Mouse (Mus musculus): Measurements from ENCODE around the gene Ptger1. TPM values are rescaled to one million over a fixed set of nuclear protein-coding genes. Genes with fewer than 3 reads are reported as not detected.

Gene Ptger1
- polyA plus RNA-seq, 1 experiment = 2.9 TPM

DNA sequence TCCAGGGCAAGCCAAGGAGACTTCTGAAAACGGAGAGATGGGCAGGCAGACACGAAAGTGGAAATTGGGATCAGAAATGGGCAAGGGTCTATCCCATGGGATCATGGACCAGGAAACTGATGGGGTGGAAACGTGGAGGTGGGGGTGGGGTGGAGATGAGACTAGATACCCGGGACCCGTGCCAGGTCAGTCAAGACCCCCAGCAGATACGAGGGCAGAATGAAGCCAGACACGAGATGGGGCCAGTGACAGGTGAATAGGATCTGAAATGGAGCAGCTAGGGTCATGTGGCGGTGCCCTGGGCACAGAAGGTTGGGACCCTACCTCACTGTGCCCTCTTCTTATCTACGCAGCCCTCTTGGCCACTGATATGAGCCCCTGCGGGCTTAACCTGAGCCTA, 1.0 kb downstream of the Ptger1 start:
- H3K36me3 ChIP-seq (ENCODE audit: control insufficient read depth, insufficient read depth, low read length) = peaks cover 33% of the 10 kb centered on the region
- H3K4me1 ChIP-seq (ENCODE audit: control insufficient read depth, insufficient read depth, insufficient read length, low read length) = peaks cover 26% of the 10 kb centered on the region
- H3K27me3 ChIP-seq (ENCODE audit: control insufficient read depth, insufficient read depth, low read length) = no peaks in the 10 kb centered on the region
- TF ChIP-seq POLR2A (IDR thresholded peaks at IDR 0.05; ENCODE audit: low read depth, low read length) = no peak
- TF ChIP-seq CTCF (IDR thresholded peaks at IDR 0.05; ENCODE audit: extremely low read depth, insufficient read length, insufficient replicate concordance, low read depth, low read length) = no peak
- 75% methylated on average over 10 of the region's 10 CpGs for WGBS
- no peak overlapping the region for H3K4me3 ChIP-seq (ENCODE audit: low read depth, low read length)
- H3K27ac ChIP-seq (ENCODE audit: insufficient read depth, low read depth, low read length) = no peak overlapping the region

DNA sequence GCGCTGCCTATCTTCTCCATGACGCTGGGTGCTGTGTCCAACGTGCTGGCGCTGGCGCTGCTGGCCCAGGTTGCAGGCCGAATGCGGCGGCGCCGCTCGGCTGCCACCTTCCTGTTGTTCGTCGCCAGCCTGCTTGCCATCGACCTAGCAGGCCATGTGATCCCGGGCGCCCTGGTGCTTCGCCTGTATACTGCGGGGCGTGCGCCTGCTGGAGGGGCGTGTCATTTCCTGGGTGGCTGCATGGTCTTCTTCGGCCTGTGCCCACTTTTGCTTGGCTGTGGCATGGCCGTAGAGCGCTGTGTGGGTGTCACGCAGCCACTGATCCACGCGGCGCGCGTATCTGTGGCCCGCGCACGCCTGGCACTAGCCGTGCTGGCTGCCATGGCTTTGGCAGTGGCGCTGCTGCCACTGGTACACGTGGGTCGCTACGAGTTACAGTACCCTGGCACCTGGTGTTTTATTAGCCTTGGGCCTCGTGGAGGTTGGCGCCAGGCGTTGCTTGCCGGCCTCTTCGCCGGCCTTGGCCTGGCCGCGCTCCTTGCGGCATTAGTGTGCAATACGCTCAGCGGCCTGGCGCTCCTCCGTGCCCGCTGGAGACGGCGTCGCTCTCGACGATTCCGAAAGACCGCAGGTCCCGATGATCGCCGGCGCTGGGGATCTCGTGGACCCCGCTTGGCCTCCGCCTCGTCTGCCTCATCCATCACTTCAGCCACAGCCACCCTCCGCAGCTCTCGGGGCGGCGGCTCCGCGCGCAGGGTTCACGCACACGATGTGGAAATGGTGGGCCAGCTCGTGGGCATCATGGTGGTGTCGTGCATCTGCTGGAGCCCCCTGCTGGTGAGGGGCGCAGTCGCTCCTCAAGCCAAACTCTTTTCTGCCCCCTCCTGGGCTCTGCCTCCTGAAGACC, 1.8 kb downstream of the Ptger1 start:
- H3K27me3 ChIP-seq (ENCODE audit: control insufficient read depth, insufficient read depth, low read length) = no peaks in the 10 kb centered on the region
- no peak overlapping the region for H3K27ac ChIP-seq (ENCODE audit: insufficient read depth, low read depth, low read length)
- H3K4me3 ChIP-seq (ENCODE audit: low read depth, low read length) = peak overlapping the region; percentile 36
- H3K4me1 ChIP-seq (ENCODE audit: control insufficient read depth, insufficient read depth, insufficient read length, low read length) = peaks cover 22% of the 10 kb centered on the region
- H3K36me3 ChIP-seq (ENCODE audit: control insufficient read depth, insufficient read depth, low read length) = peaks cover 40% of the 10 kb centered on the region
- 36% methylated on average over 80 of the region's 80 CpGs for WGBS
- no peak for TF ChIP-seq POLR2A (IDR thresholded peaks at IDR 0.05; ENCODE audit: low read depth, low read length)
- TF ChIP-seq CTCF (IDR thresholded peaks at IDR 0.05; ENCODE audit: extremely low read depth, insufficient read length, insufficient replicate concordance, low read depth, low read length) = peak; percentile 57

DNA sequence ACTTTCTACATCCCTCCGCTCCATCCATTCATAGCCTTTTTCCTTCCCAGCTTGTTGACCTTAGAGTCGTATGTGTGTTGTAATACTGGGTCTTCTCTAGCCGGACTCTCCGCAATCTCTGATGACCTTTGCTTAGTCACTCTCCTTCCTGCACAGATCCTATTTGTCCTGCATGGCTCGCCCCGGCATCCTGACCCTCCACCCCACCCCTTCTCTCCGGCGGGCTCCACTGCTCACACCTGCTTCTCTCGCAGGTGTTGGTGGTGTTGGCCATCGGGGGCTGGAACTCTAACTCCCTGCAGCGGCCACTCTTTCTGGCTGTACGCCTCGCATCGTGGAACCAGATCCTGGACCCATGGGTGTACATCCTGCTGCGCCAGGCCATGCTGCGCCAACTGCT, 2.5 kb downstream of the Ptger1 start:
- Histone ChIP-seq H3K4me3 (ENCODE audit: low read depth, low read length) (no peak overlapping the region), H3K27me3 (ENCODE audit: control insufficient read depth, insufficient read depth, low read length) (no peaks in the 10 kb centered on the region), H3K27ac (ENCODE audit: insufficient read depth, low read depth, low read length) (no peak overlapping the region), H3K36me3 (ENCODE audit: control insufficient read depth, insufficient read depth, low read length) (peaks cover 45% of the 10 kb centered on the region), H3K4me1 (ENCODE audit: control insufficient read depth, insufficient read depth, insufficient read length, low read length) (peaks cover 22% of the 10 kb centered on the region)
- 83% methylated on average over 16 of the region's 16 CpGs for WGBS
- TF ChIP-seq CTCF (IDR thresholded peaks at IDR 0.05; ENCODE audit: extremely low read depth, insufficient read length, insufficient replicate concordance, low read depth, low read length) = no peak
- no peak for TF ChIP-seq POLR2A (IDR thresholded peaks at IDR 0.05; ENCODE audit: low read depth, low read length)

DNA sequence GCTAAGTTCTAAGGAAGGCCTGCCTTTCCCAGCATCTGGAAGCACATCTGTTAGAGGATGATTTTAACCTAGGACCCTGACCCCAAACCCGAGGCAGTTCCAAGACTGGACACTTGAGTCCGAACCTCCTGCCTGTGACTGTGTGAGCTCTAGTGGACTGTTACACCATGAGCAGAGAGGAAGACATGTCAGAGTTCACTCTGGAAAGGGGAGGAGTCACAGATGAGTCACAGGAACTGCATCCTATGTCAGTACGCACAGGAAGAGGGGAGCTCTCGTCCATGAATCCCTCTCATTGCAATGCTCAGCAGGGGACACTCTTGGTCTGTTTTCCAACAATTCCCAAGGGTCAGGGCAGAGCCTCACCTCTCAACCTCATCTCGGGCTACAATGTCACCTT, 6.5 kb downstream of the Ptger1 start:
- TF ChIP-seq CTCF (IDR thresholded peaks at IDR 0.05; ENCODE audit: extremely low read depth, insufficient read length, insufficient replicate concordance, low read depth, low read length) = no peak
- TF ChIP-seq POLR2A (IDR thresholded peaks at IDR 0.05; ENCODE audit: low read depth, low read length) = no peak
- peaks cover 11% of the 10 kb centered on the region for H3K4me1 ChIP-seq (ENCODE audit: control insufficient read depth, insufficient read depth, insufficient read length, low read length)
- H3K4me3 ChIP-seq (ENCODE audit: low read depth, low read length) = no peak overlapping the region
- peaks cover 70% of the 10 kb centered on the region for H3K36me3 ChIP-seq (ENCODE audit: control insufficient read depth, insufficient read depth, low read length)
- WGBS = 69% methylated on average over 5 of the region's 5 CpGs
- no peaks in the 10 kb centered on the region for H3K27me3 ChIP-seq (ENCODE audit: control insufficient read depth, insufficient read depth, low read length)
- H3K27ac ChIP-seq (ENCODE audit: insufficient read depth, low read depth, low read length) = no peak overlapping the region

DNA sequence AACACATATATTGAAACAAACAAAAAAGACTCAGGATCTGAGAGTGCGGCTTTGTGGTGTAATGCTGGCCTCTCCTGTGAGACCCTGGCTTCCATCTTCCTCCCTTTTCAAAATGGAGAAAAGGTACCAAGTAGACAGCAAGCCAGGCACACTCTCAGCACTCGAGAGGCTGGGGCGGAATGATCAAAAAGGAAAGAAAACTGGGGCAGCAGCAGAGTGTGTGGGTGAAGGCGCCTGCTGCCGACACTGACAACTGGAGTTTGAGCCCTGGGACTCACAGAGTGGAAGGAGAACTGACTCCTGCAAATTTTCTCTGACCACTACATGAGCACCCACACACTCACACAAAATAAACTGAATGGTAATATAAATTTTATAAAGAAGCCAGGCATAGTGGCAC, 8.0 kb downstream of the Ptger1 start:
- TF ChIP-seq CTCF (IDR thresholded peaks at IDR 0.05; ENCODE audit: extremely low read depth, insufficient read length, insufficient replicate concordance, low read depth, low read length) (no peak), POLR2A (IDR thresholded peaks at IDR 0.05; ENCODE audit: low read depth, low read length) (no peak)
- H3K4me1 ChIP-seq (ENCODE audit: control insufficient read depth, insufficient read depth, insufficient read length, low read length) = no peaks in the 10 kb centered on the region
- no peak overlapping the region for H3K4me3 ChIP-seq (ENCODE audit: low read depth, low read length)
- H3K27ac ChIP-seq (ENCODE audit: insufficient read depth, low read depth, low read length) = no peak overlapping the region
- 90% methylated on average over 5 of the region's 5 CpGs for WGBS
- H3K27me3 ChIP-seq (ENCODE audit: control insufficient read depth, insufficient read depth, low read length) = no peaks in the 10 kb centered on the region
- peaks cover 81% of the 10 kb centered on the region for H3K36me3 ChIP-seq (ENCODE audit: control insufficient read depth, insufficient read depth, low read length)

DNA sequence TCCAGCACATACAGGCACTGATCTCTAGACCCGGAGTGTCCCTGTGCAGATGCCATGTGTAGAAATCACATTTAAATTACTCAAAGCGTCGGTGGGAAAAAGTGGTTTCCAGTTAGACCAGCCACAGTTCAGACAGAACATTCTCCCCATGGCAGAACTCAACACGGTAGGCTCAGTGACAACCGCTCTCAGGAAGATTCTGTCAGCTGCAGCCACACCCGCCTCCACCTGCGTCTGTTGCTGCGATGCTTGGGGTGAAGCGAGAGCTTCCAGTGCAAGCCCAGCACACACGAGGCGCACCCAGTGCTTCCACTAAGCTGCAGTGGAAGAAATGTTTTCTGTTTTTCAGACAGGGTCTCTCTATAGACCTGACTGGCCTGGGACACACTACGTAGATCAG, 13.4 kb downstream of the Ptger1 start:
- H3K4me1 ChIP-seq (ENCODE audit: control insufficient read depth, insufficient read depth, insufficient read length, low read length) = no peaks in the 10 kb centered on the region
- 93% methylated on average over 12 of the region's 12 CpGs for WGBS
- no peaks in the 10 kb centered on the region for H3K27me3 ChIP-seq (ENCODE audit: control insufficient read depth, insufficient read depth, low read length)
- TF ChIP-seq POLR2A (IDR thresholded peaks at IDR 0.05; ENCODE audit: low read depth, low read length) = no peak
- TF ChIP-seq CTCF (IDR thresholded peaks at IDR 0.05; ENCODE audit: extremely low read depth, insufficient read length, insufficient replicate concordance, low read depth, low read length) = no peak
- H3K36me3 ChIP-seq (ENCODE audit: control insufficient read depth, insufficient read depth, low read length) = peaks cover 79% of the 10 kb centered on the region
- H3K27ac ChIP-seq (ENCODE audit: insufficient read depth, low read depth, low read length) = no peak overlapping the region
- no peak overlapping the region for H3K4me3 ChIP-seq (ENCODE audit: low read depth, low read length)

DNA sequence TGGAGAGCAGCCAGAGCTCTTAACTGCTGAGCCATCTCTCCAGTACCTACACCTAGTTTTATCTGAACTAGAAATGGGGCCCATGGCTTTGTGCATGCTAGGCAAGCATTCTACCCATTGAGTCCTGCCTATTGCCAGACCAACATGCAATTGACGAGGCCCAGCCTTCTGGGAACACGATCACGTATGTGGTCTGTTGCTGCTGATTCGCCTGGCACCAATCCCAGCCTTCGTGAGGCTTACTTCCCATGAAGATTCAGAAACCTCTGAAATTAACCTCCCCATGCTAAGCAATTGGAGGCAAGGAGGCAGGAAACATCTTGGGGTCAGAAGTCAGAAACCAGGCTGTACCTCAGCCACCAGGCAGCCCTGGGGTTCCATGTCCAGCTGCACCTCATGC, 14.1 kb downstream of the Ptger1 start:
- 86% methylated on average over 5 of the region's 5 CpGs for WGBS
- TF ChIP-seq POLR2A (IDR thresholded peaks at IDR 0.05; ENCODE audit: low read depth, low read length) = no peak
- TF ChIP-seq CTCF (IDR thresholded peaks at IDR 0.05; ENCODE audit: extremely low read depth, insufficient read length, insufficient replicate concordance, low read depth, low read length) = no peak
- Histone ChIP-seq H3K27me3 (ENCODE audit: control insufficient read depth, insufficient read depth, low read length) (no peaks in the 10 kb centered on the region), H3K27ac (ENCODE audit: insufficient read depth, low read depth, low read length) (no peak overlapping the region), H3K4me1 (ENCODE audit: control insufficient read depth, insufficient read depth, insufficient read length, low read length) (no peaks in the 10 kb centered on the region), H3K36me3 (ENCODE audit: control insufficient read depth, insufficient read depth, low read length) (peaks cover 83% of the 10 kb centered on the region), H3K4me3 (ENCODE audit: low read depth, low read length) (no peak overlapping the region)
